Mouse (Mus musculus): ENCODE data around the gene Gm21885. TPM values are rescaled to one million over a fixed set of nuclear protein-coding genes. Genes with fewer than 3 reads are reported as not detected.
"Not testable (repeated sequence)": the region's sequence is repeated elsewhere in the genome, so short reads cannot be mapped to it uniquely, and the experiment has no call there.

The Gm21885 gene
- polyA plus RNA-seq, 1 experiment from 2014 or later: 0.66 TPM

DNA sequence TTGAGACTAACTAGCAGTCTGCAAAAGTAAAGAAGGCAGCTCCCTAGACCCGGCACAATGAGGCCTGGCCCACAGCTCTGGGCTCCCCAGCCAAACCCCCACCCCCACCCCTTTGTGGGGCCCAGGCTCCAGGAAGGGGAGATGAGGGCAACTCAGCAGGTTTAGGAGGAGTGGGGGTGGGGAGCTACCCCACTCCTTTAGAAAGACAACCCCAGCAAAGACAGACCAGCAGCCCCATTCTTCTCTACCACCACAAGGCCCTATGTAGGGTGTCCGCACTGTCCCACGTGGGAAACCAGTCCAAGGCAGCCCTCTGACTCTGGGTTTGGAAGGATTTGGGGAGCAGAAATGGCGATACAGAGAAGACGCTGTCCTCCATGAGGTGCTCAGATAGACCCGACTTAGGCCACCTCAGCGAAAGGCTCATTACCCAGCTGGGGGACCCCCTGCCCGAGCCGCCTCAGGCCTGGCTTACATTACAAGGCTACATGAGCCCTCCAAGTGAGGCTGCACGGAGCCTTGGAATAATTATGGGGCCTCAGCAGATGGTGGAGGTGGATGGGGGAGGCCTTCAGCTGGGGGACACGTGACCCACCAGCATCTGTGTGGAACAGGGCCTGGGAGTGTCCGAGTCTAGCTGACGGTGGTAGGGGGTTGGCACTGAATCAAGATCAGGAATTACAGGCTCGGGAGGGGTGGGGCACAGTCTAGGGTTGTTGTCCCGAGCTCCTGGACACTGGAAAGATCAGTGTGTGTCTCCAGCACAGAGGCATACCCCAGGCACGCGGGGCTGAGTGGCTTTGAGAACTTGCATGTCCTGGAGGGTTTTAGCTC, 35.5 kb upstream of the Gm21885 start, which contains the start of gene Wfikkn2:
Gene Wfikkn2 (minus strand): TSS at position 51 of the 834 bp plus-strand sequence.
- H3K9ac ChIP-seq: no peak within 1 kb of the TSS
- peak; percentile 76 for ATAC-seq (ENCODE audit: low FRiP score, low read depth)
- H3K27ac ChIP-seq (replicated peaks): peak within 1 kb of the TSS; percentile 66
- no peaks in the 10 kb centered on the region for H3K9me3 ChIP-seq
- H3K27me3 ChIP-seq: no peaks in the 10 kb centered on the region
- H3K4me1 ChIP-seq (replicated peaks): peaks cover 37% of the 10 kb centered on the region
- 35% methylated on average over 17 of the region's 17 CpGs for WGBS
- H3K4me2 ChIP-seq: no peak within 1 kb of the TSS
- no peaks in the 10 kb centered on the region for H3K36me3 ChIP-seq
- no peak within 1 kb of the TSS for H3K4me3 ChIP-seq

- Histone ChIP-seq H3K36me3 (no peaks in the 10 kb centered on the region), H3K9me3 (no peaks in the 10 kb centered on the region), H3K27ac (replicated peaks) (peak overlapping the region; percentile 66), H3K4me1 (replicated peaks) (peaks cover 36% of the 10 kb centered on the region), H3K4me2 (no peak overlapping the region), H3K4me3 (no peak overlapping the region), H3K9ac (no peak overlapping the region), H3K27me3 (no peaks in the 10 kb centered on the region)
- ATAC-seq (ENCODE audit: low FRiP score, low read depth): no peak
- WGBS: 63% methylated on average over 8 of the region's 8 CpGs
These were observed 34.9 kb upstream of the Gm21885 start for GRCm38 (mm10) chr11:94246789-94247061.

- 82% methylated on average over 9 of the region's 9 CpGs for WGBS
- H3K4me3 ChIP-seq: no peak overlapping the region
These were observed 28.5 kb upstream of the Gm21885 start for GRCm38 (mm10) chr11:94253156-94253555.

DNA sequence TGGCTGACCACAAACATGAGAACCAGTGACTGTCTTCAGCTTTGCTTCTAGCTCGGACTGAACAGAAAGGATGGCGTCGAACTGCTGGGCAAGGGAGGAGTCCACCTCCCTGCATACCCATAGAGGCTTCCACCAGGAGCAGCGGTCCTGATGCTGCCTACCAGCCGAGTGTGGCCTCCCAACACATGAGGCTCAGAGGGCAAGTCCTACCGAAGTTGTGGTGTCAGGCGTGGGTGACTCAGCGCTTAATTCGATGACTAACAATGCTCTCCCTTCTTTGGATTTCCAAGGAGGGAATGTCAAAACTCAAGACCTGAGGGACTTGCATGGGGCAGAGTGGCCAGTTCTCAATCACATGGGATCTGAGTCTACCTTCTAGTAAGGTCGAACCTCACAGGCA, 28.0 kb upstream of the Gm21885 start:
- Histone ChIP-seq H3K9me3 (no peaks in the 10 kb centered on the region), H3K4me3 (no peak overlapping the region), H3K4me1 (replicated peaks) (peaks cover 3% of the 10 kb centered on the region; the same call in 1 of the 2 replicates), H3K27ac (replicated peaks) (no peak overlapping the region), H3K4me2 (no peak overlapping the region), H3K36me3 (no peaks in the 10 kb centered on the region), H3K9ac (no peak overlapping the region), H3K27me3 (no peaks in the 10 kb centered on the region)
- WGBS: 88% methylated on average over 10 of the region's 10 CpGs
- no peak for ATAC-seq (ENCODE audit: low FRiP score, low read depth)

More at GRCm38 (mm10) chr11:94253156-94253555, 28.5 kb upstream of the Gm21885 start:
- no peaks in the 10 kb centered on the region for H3K9me3 ChIP-seq
- no peak overlapping the region for H3K4me2 ChIP-seq
- no peak overlapping the region for H3K27ac ChIP-seq (replicated peaks)
- no peaks in the 10 kb centered on the region for H3K36me3 ChIP-seq
- no peaks in the 10 kb centered on the region for H3K27me3 ChIP-seq
- peaks cover 3% of the 10 kb centered on the region; the same call in 1 of the 2 replicates for H3K4me1 ChIP-seq (replicated peaks)
- ATAC-seq (ENCODE audit: low FRiP score, low read depth): no peak
- H3K9ac ChIP-seq: no peak overlapping the region

DNA sequence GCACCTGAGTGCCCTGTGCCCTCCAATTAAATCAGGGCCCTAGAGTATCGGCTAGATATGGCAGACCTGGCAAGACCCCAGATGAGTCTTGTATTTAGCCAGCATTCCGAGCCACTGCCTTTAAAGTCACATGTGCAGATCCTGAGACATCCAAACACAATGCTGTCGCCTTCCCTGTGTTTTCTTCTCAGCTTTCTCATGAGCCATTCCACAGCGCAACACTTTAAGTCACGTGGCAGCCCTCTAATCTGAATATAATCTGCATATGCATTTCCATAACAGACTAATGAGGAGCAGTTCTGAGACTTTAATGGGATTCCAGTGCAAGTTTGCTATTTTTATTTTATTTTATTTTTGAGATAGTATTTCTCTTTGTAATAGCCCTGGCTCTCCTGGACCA, 25.9 kb upstream of the Gm21885 start:
- Histone ChIP-seq H3K27ac (replicated peaks) (no peak overlapping the region), H3K4me2 (no peak overlapping the region), H3K4me3 (no peak overlapping the region), H3K36me3 (no peaks in the 10 kb centered on the region), H3K4me1 (replicated peaks) (peaks cover 3% of the 10 kb centered on the region; the same call in 1 of the 2 replicates), H3K27me3 (no peaks in the 10 kb centered on the region), H3K9me3 (no peaks in the 10 kb centered on the region), H3K9ac (no peak overlapping the region)
- 56% methylated on average over 5 of the region's 5 CpGs for WGBS
- ATAC-seq (ENCODE audit: low FRiP score, low read depth): no peak

- no peak overlapping the region for H3K9ac ChIP-seq
- H3K27me3 ChIP-seq: no peaks in the 10 kb centered on the region
- 66% methylated on average over 14 of the region's 14 CpGs for WGBS
- H3K36me3 ChIP-seq: no peaks in the 10 kb centered on the region
- no peak overlapping the region for H3K27ac ChIP-seq (replicated peaks)
- no peak overlapping the region for H3K4me3 ChIP-seq
- no peak for ATAC-seq (ENCODE audit: low FRiP score, low read depth)
- H3K4me1 ChIP-seq (replicated peaks): peaks cover 3% of the 10 kb centered on the region; the same call in 1 of the 2 replicates
- H3K4me2 ChIP-seq: no peak overlapping the region
- no peaks in the 10 kb centered on the region for H3K9me3 ChIP-seq
These were observed 23.7 kb upstream of the Gm21885 start for GRCm38 (mm10) chr11:94257987-94258386.

DNA sequence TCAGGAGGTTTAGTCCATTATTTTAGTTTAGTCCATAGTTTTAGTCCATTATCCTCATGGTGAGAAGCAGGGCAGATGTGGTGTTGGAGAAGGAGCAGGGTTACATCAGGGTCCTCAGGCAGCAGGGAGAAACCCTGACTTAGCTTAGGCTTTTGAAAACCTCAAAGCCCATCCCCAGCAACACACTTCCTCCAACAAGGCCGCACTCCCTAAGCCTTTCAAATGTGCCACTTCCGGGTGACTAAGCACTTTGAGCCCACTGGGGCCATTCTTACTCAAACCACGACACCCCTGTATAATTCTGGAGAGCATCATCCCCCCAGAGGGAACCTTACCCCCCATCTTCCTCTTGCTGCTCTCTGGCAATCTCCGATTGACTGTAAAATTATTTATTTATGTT, 21.9 kb upstream of the Gm21885 start:
- Histone ChIP-seq H3K4me3 (no peak overlapping the region), H3K27ac (replicated peaks) (no peak overlapping the region), H3K9me3 (no peaks in the 10 kb centered on the region), H3K4me1 (replicated peaks) (peaks cover 1% of the 10 kb centered on the region; the same call in 1 of the 2 replicates), H3K9ac (no peak overlapping the region), H3K4me2 (no peak overlapping the region), H3K27me3 (no peaks in the 10 kb centered on the region), H3K36me3 (no peaks in the 10 kb centered on the region)
- WGBS: 54% methylated on average over 4 of the region's 4 CpGs
- no peak for ATAC-seq (ENCODE audit: low FRiP score, low read depth)

- no peak overlapping the region for H3K27ac ChIP-seq (replicated peaks)
- no peaks in the 10 kb centered on the region for H3K36me3 ChIP-seq
- no peak overlapping the region for H3K4me2 ChIP-seq
- no peaks in the 10 kb centered on the region for H3K27me3 ChIP-seq
- H3K9ac ChIP-seq: no peak overlapping the region
- no peak overlapping the region for H3K4me3 ChIP-seq
- no peak for ATAC-seq (ENCODE audit: low FRiP score, low read depth)
- 71% methylated on average over 6 of the region's 6 CpGs for WGBS
- H3K9me3 ChIP-seq: no peaks in the 10 kb centered on the region
- peaks cover 5% of the 10 kb centered on the region; the same call in 1 of the 2 replicates for H3K4me1 ChIP-seq (replicated peaks)
These were observed 19.9 kb upstream of the Gm21885 start for GRCm38 (mm10) chr11:94261585-94262370.

- Histone ChIP-seq H3K4me1 (replicated peaks) (peaks cover 5% of the 10 kb centered on the region; the same call in 1 of the 2 replicates), H3K4me2 (peak overlapping the region; percentile 55), H3K9me3 (no peaks in the 10 kb centered on the region), H3K9ac (0 out of 2 replicates have a peak overlapping the region, but pooled peaks have one; percentile 2), H3K4me3 (peak overlapping the region; percentile 28), H3K27me3 (no peaks in the 10 kb centered on the region), H3K27ac (replicated peaks) (no peak overlapping the region), H3K36me3 (no peaks in the 10 kb centered on the region)
- WGBS: under 1% methylated on average over 18 of the region's 18 CpGs
- peak; percentile 67; the same call in 1 of the 2 replicates for ATAC-seq (ENCODE audit: low FRiP score, low read depth)
These were observed 16.4 kb upstream of the Gm21885 start for GRCm38 (mm10) chr11:94265134-94265785.

DNA sequence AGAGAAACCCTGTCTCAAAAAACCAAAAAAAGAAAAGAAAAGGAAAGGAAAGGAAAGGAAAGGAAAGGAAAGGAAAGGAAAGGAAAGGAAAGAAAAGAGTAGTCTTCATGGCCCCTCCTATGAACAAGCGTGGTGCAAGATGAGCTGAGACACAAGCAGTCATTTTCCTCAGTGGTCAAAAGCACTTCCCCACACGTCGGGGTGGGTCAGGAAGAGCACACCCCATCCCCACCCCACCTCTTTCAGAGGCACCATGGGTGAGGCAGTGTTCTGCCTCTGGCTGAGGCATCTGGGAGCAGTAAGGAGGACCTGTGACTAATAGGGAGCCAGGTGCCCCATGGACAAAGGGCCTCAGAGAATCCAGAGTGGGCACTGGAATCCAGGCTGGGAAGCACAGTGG, 15.5 kb upstream of the Gm21885 start:
- H3K4me2 ChIP-seq; H3K27ac ChIP-seq (replicated peaks); H3K4me3 ChIP-seq; H3K27me3 ChIP-seq; H3K9ac ChIP-seq; H3K4me1 ChIP-seq (replicated peaks); ATAC-seq (ENCODE audit: low FRiP score, low read depth); H3K36me3 ChIP-seq; H3K9me3 ChIP-seq: not testable (repeated sequence)
- WGBS: 85% methylated on average over 3 of the region's 3 CpGs

DNA sequence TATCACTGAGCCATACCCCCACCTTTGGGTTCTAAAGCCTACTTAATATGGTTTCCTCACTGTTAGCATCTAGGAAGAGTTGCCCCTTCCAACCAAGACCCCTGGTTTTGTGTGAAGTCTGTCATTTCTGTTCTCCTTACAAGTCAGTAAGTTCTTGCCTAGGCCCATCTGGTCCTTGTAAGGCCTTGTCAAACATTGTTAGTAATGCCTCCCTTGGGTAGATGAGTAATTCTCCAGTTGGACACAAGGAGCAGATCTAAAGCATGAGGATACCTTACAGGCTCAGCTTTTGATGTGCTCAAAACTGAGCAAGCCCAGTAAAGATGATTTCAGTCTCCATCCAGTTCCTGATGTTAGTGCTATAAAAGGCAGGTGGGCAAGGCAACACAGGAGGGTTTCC, 12.9 kb upstream of the Gm21885 start:
- Histone ChIP-seq H3K27ac (replicated peaks) (no peak overlapping the region), H3K4me2 (no peak overlapping the region), H3K36me3 (no peaks in the 10 kb centered on the region), H3K4me3 (no peak overlapping the region), H3K9ac (no peak overlapping the region), H3K4me1 (replicated peaks) (peaks cover 5% of the 10 kb centered on the region; the same call in 1 of the 2 replicates), H3K27me3 (no peaks in the 10 kb centered on the region), H3K9me3 (no peaks in the 10 kb centered on the region)
- ATAC-seq (ENCODE audit: low FRiP score, low read depth): no peak

DNA sequence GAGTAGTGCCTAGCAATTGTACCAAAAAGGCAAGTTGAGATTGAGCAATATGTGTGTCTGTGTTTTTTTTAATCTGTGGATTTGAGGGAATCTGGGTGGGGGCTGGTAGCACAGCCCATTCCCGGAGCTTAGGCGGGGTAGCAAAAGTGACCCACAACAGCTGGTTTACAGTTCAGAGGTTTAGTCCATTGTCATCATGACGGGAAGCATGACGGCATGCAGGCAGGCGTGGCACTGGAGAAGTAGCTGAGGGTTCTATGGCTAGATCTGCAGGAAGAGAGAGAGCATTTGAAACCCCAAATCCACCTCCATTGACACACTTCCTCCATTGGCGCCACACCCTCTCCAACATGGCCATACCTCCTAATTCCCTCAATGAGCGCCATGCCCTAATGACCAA, 11.8 kb upstream of the Gm21885 start:
- ATAC-seq (ENCODE audit: low FRiP score, low read depth): no peak
- no peak overlapping the region for H3K9ac ChIP-seq
- peaks cover 5% of the 10 kb centered on the region; the same call in 1 of the 2 replicates for H3K4me1 ChIP-seq (replicated peaks)
- H3K27me3 ChIP-seq: no peaks in the 10 kb centered on the region
- no peak overlapping the region for H3K4me3 ChIP-seq
- no peaks in the 10 kb centered on the region for H3K9me3 ChIP-seq
- H3K36me3 ChIP-seq: no peaks in the 10 kb centered on the region
- H3K27ac ChIP-seq (replicated peaks): no peak overlapping the region
- H3K4me2 ChIP-seq: no peak overlapping the region
- WGBS: 95% methylated on average over 7 of the region's 7 CpGs

Data from hindbrain, embryonic 15.5 days (tissue).